ENCODE assay signal across 27 mouse cellular contexts in genomic region chr10:99226782-99227181, GRCm38 (mm10).
"Had no signal": no experiment of that assay in that cellular context is flagged by ENCODE, and none has a peak within 500 bp of the region (broad histone marks: within the 10 kb centered on the region; RNA-seq: fewer than 3 reads in every experiment).

No protein-coding gene starts in this region.

- H3K27ac ChIP-seq: heart, adult 2 months; hindbrain, embryonic 10.5 days; hindbrain, embryonic 12.5 days; hindbrain, embryonic 14.5 days; kidney, postnatal 0 days; limb, embryonic 10.5 days; limb, embryonic 12.5 days; liver, embryonic 13.5 days; liver, embryonic 15.5 days had no signal

- H3K27me3 ChIP-seq: heart, embryonic 13.5 days; heart, embryonic 15.5 days; hindbrain, embryonic 12.5 days; kidney, embryonic 15.5 days; limb, embryonic 12.5 days had no signal

- H3K9me3 ChIP-seq: heart, embryonic 13.5 days; heart, embryonic 15.5 days; hindbrain, embryonic 10.5 days; hindbrain, embryonic 12.5 days; kidney, embryonic 15.5 days; limb, embryonic 10.5 days; limb, embryonic 12.5 days; liver, embryonic 13.5 days; liver, embryonic 15.5 days had no signal

- H3K9ac ChIP-seq: forebrain, postnatal 0 days; heart, embryonic 13.5 days; heart, embryonic 15.5 days; hindbrain, embryonic 12.5 days; hindbrain, embryonic 14.5 days; kidney, embryonic 15.5 days; limb, embryonic 12.5 days; liver, embryonic 13.5 days; liver, embryonic 15.5 days had no signal

- DNase-seq: forebrain, postnatal 0 days; gastrocnemius, postnatal 25 days; heart, adult 2 months; heart, postnatal 14 days; heart, postnatal 36 days; kidney, adult 11 months; kidney, adult 2 months; kidney, adult 9 months; kidney, postnatal 14 days; kidney, postnatal 36 days; layer of hippocampus, adult 9-11 months; layer of hippocampus, postnatal 36 days; liver, embryonic 13.5 days had no signal

- ATAC-seq: forebrain, postnatal 0 days; hindbrain, embryonic 16.5 days; inflammation-experienced regulatory T-cells, adult 6 months had no signal

- H3K4me2 ChIP-seq: heart, embryonic 11.5 days; heart, embryonic 13.5 days; heart, embryonic 15.5 days; hindbrain, embryonic 12.5 days; hindbrain, embryonic 14.5 days; kidney, embryonic 15.5 days; limb, embryonic 12.5 days; liver, embryonic 11.5 days; liver, embryonic 13.5 days; liver, embryonic 15.5 days had no signal

- H3K36me3 ChIP-seq: heart, embryonic 13.5 days; heart, embryonic 15.5 days; hindbrain, embryonic 10.5 days; hindbrain, embryonic 12.5 days; kidney, embryonic 15.5 days; limb, embryonic 10.5 days; limb, embryonic 12.5 days; liver, embryonic 13.5 days; liver, embryonic 15.5 days had no signal

- H3K4me3 ChIP-seq: heart, adult 2 months; heart, embryonic 13.5 days; heart, embryonic 15.5 days; hindbrain, embryonic 10.5 days; hindbrain, embryonic 12.5 days; kidney, embryonic 15.5 days; limb, embryonic 10.5 days; limb, embryonic 12.5 days; liver, embryonic 13.5 days; liver, embryonic 15.5 days had no signal
